Mouse (Mus musculus) lung, postnatal 0 days (tissue): ENCODE results near the gene Eif2s2.
"Not testable (repeated sequence)": the region's sequence is repeated elsewhere in the genome, so short reads cannot be mapped to it uniquely, and the experiment has no call there.

ENCODE experiments used
- CTCF ChIP-seq: IDR thresholded peaks from 2 replicates; pipeline ENCODE4 v1.5.1; 2016; ENCODE audit warnings: antibody characterized with exemption, mild to moderate bottlenecking
- EP300 ChIP-seq: IDR thresholded peaks from 2 replicates; pipeline ENCODE4 v1.6.1; 2016; ENCODE audit warnings: antibody characterized with exemption, mild to moderate bottlenecking, control low read depth

- TF ChIP-seq CTCF, EP300: not testable (repeated sequence)
These were observed 6.7 kb upstream of the Eif2s2 start for GRCm38 (mm10) chr2:154899412-154899811.
